Mouse (Mus musculus) left cerebral cortex, adult 2 months (tissue): ENCODE results near the gene Tmed6. TPM values are rescaled to one million over a fixed set of nuclear protein-coding genes. Genes with fewer than 3 reads are reported as not detected.
"Not testable (repeated sequence)": the region's sequence is repeated elsewhere in the genome, so short reads cannot be mapped to it uniquely, and the experiment has no call there.

Source experiments
- DNase-seq, 2 experiments: peaks; one replicate each; pipeline ENCODE4 v3.0.0; 2021 to 2022; ENCODE audit warnings: low spot score in 2 of 2, mixed read lengths in 1 of 2; ENCODE audit errors: extremely low spot score in 1 of 2
- H3K27ac ChIP-seq: fragments of 200-600 bp; 2 replicates; pipeline ENCODE4 v1.8.1; 2022
- H3K4me3 ChIP-seq: fragments of 200-600 bp; 2 replicates; pipeline ENCODE4 v1.8.1; 2022
- CTCF ChIP-seq: fragments of 200-600 bp; IDR thresholded peaks from 2 replicates; pipeline ENCODE4 v1.8.1; 2022; ENCODE audit warnings: antibody characterized with exemption, mild to moderate bottlenecking, moderate library complexity
- intact Hi-C: fragments of 180-260 bp; cut with DNase I; formaldehyde crosslinking; loops from one replicate; pipeline ENCODE4 v1.15.1; 2025
- long read RNA-seq, 2 experiments: library from polyadenylated mRNA; stranded (forward); transcript quantifications; one replicate each; pipeline ENCODE4 v2.0.0; 2021; ENCODE audit warnings: borderline mapping rate in 2 of 2
- total RNA-seq, 2 experiments: library from RNA; stranded (reverse); gene quantifications; 2 replicates each; pipeline ENCODE4 v1.2.3; 2021

Gene Tmed6
- total RNA-seq, result not detected
- long read RNA-seq, experiment 1, result 0 reads
- long read RNA-seq, experiment 2, result 0 reads

- H3K4me3 ChIP-seq, result no peak within 1 kb of the TSS
- intact Hi-C loops, result no loop called here
- no peak for DNase-seq
- no peak for TF ChIP-seq CTCF
- no peak within 1 kb of the TSS for H3K27ac ChIP-seq
Observed at GRCm38 (mm10) chr8:107065511-107066496, at the start of gene Tmed6. Gene Tmed6 (minus strand): TSS chr8:107065644.

DNA sequence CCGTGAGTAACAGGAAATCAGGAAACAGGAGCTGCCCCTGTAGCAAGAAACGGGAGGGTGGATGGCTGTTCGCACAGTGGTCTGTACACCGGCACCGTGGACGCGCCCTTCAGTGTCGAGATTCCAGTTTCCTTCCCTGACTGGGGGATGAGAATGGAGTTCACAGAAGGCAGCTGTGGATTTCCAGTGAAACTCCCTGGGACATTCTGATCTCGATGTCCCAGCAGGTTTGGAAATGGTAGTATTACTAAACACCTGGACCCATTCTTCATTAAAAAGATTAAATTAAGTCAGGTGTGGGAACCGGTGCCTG is 49.5 kb upstream of the Tmed6 start:
- TF ChIP-seq CTCF, result no peak
- intact Hi-C loops, result loop anchor here (5.0 kb wide), 2 partner anchors 37 to 87 kb away; partner anchors contain the start of gene Cyb5b
- Histone ChIP-seq H3K27ac (no peak overlapping the region), H3K4me3 (no peak overlapping the region)
- DNase-seq, result no peak

DNA sequence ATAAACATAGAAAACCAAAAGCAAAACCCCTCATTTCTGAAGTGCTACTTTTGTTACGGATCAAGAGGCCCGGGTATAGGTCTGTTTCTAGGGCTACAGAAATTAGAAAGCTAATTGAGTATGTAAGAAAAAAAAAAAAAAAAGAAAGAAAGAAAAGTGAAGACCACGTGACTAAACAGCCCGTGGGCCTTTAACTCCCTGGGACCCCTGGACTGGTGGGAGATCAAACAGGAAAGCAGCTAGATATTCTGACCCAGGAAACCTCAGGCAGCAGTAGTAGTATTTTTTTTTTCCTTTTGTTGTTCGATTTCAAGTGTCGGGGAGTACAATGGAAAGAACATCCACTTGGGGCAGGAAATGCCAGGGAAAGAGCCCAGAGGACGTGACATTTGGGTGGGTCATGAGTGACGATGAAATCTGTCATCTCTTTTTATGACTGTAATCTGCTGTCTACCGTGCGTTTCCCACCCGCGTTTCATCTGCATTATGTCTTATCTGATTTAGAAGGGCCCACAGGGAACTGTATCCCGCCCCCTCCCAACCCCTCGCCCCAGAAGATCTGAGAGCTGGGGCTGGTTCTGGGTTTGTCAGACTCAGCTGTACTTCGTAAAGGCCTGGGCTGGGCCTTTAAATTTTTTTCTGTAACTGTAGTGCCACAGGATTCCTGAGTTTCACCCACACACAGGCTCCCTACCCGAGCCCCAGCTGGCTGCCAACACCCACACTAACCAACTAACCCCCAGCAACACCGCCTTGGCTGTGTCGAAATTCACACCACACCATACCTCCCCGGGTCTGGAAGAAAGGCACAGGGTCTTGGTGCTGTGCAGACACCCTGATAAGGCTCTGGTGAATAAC is 48.9 kb upstream of the Tmed6 start:
- Histone ChIP-seq H3K27ac (peak overlapping the region; percentile 41; the same call in 1 of the 2 replicates), H3K4me3 (no peak overlapping the region)
- peak in 1 of 2 experiments; percentile 39 for DNase-seq
- intact Hi-C loops, result loop anchor here (5.0 kb wide), 2 partner anchors 38 to 88 kb away; partner anchors contain the start of gene Cyb5b
- no peak for TF ChIP-seq CTCF

DNA sequence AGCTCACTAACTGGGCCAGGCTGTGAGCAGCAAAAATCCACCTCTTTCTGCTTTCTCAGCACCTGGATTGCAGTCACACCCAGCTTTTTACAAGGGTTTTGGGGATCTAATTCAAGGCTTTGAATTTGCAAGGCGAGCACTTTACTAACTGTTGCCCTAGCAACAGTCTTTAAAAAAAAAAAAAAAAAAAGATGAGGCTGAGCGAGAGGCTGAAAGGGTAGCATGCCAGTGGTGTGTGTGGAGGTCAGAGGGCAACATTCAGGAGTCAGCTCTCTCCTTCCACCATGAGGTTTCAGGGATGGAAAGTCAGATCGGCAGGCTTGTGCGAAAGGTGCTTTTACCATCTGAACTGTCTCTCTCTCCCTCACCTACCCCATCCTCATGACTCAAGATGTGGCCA is 47.8 kb upstream of the Tmed6 start:
- Histone ChIP-seq H3K4me3 (no peak overlapping the region), H3K27ac (no peak overlapping the region)
- intact Hi-C loops, result no loop called here
- no peak for DNase-seq
- TF ChIP-seq CTCF, result no peak

DNA sequence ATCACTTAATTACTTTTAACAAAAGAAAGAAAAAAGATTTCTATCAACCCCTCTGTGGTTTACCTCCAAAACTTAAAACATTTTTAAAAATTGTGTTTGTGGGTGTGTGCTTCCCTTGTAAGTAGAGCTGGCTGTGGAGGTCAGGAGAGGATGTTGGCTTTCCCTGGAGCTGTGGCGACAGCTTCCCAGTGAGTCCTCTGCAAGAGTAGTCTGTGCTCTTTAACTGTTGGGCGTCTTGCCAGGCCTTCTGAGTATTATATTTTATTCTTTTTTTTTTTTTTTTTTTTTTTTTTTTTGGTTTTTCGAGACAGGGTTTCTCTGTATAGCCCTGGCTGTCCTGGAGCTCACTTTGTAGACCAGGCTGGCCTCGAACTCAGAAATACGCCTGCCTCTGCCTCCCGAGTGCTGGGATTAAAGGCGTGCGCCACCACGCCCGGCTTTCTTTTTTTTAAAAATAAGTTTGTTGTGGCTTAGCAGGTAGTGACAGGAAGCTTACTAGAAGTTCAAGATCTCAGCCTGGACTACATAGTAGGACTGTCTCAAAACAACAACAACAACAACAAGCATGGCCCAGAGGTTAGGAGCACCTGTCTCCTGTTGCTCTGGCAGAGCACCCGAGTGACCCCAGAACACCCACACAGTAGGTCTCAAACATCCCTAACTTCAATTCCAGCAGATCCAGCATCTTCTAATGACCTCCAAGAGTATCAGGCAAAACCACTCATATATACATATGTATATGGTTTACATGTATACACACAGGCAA is 46.1 kb upstream of the Tmed6 start:
- H3K27ac ChIP-seq, result no peak overlapping the region
- no peak for DNase-seq
- intact Hi-C loops, result no loop called here
- H3K4me3 ChIP-seq, result no peak overlapping the region
- TF ChIP-seq CTCF, result no peak

DNA sequence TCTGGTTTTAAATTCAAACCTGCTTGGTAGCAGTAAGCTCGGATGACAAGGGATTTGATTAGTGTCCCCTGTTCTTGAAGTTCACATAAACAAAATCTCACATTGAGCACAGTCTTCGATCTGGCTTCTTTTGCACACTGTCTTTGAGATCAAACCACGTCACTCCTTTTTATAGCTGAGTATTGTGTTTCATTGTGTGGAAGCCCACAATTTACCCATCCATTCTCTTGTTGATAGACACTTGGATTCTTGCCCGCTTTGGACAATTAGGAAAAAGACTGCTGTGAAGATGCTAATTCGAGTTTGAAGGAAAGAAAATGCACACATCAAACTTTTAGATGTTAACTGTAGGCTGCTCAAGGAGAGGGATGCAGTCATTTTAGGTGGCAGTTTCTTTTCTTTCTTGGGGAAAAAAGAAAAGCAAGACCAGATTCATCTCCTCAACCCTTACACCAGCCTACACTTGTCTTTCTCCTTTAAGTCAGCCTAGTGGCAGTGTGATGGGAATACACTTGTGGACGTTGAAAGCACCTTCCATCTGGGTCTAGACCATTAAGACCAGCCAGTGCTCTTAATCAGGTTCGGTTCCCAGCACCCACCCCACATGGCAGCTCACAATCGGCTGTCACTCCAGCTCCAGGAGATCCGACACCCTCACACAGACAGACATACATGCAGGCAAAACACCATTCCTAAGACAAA is 45.3 kb upstream of the Tmed6 start:
- no peak for TF ChIP-seq CTCF
- DNase-seq, result no peak
- no peak overlapping the region for H3K4me3 ChIP-seq
- intact Hi-C loops, result no loop called here
- no peak overlapping the region for H3K27ac ChIP-seq

DNA sequence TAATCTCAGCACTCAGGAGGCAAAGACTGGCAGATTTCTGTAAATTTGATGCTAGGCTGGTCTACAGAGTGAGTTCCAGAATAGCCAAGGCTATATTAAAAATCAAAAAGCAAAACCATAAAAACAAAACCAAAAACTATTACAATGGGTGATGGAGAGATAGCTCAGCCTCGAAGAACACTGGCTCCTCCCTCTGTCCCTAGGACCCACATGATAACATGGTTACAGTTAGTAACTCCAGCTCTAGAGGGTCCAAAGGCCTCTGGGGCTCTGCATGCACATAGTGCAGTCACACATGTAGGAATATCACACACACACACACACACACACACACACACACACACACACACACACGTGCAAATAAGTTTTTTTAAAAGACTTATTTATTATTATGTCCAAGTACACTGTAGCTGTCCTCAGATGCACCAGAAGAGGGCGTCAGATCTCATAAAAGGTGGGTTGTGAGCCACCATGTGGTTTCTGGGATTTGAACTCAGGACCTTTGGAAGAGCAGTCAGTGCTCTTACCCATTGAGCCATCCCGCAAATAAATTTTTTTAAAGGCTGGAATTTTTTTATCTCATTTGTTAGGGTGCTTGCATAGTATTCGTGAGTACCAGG is 44.5 kb upstream of the Tmed6 start:
- no peak; the same call in 1 of the 2 replicates for TF ChIP-seq CTCF
- intact Hi-C loops, result no loop called here
- H3K27ac ChIP-seq, result no peak overlapping the region
- DNase-seq, result no peak
- H3K4me3 ChIP-seq, result no peak overlapping the region

GRCm38 (mm10) chr8:107108978-107109720 is 43.7 kb upstream of the Tmed6 start:
- intact Hi-C loops, result no loop called here
- no peak for DNase-seq
- TF ChIP-seq CTCF, result no peak

DNA sequence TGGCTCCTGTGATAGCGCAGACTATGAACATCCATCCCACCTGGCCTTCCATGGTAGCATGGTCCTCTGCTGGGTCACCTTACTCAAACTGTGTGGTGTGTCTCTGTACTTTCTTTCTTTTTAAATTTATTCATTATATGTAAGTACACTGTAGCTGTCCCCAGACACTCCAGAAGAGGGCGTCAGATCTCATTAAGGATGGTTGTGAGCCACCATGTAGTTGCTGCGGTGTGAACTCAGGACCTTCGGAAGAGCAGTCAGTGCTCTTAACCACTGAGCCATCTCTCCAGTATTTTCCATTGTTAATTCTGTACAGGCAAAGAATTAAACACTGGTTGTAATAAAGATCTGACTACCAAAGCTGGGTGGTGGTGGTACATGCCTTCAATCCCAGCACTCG is 42.6 kb upstream of the Tmed6 start:
- intact Hi-C loops, DNase-seq, H3K4me3 ChIP-seq, H3K27ac ChIP-seq: not testable (repeated sequence)

More at GRCm38 (mm10) chr8:107108978-107109720, 43.7 kb upstream of the Tmed6 start:
- Histone ChIP-seq H3K27ac (no peak overlapping the region), H3K4me3 (no peak overlapping the region)

DNA sequence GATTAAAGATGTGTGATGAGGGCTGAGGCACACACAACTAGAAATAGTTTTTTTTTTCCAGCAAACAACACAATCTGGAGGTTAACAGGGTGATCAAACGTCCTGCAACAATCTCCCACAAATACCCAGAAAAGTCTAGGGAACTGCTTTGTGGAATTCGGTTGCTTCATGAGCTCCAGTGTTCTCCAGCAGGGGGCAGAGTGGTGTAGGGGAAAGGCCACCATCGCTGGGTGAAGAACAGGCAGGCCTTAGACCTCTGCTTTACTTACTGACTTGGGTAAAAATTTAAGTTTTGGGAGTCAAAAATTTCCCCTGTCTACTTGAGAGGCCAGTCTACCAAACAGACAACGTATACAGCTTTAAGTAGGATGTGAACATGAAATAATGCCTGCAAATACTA is 39.1 kb upstream of the Tmed6 start:
- DNase-seq, result peak; percentile 66 to 85
- peak; percentile 86 for TF ChIP-seq CTCF
- no peak overlapping the region for H3K4me3 ChIP-seq
- intact Hi-C loops, result loop anchor here (1.0 kb wide), 2 partner anchors 220 to 321 kb away; partner anchors contain the start of gene Nob1
- no peak overlapping the region for H3K27ac ChIP-seq
